In genomic region chr14:54482498-54482897, GRCm38 (mm10) we compare ENCODE assay signal across 8 mouse cellular contexts. TPM values are rescaled to one million over a fixed set of nuclear protein-coding genes. Genes with fewer than 3 reads are reported as not detected.
DNase-seq lines count a peak whose midpoint lies in the region; ATAC-seq and TF ChIP-seq lines count a peak whose summit lies in the region.

No protein-coding gene starts in this region.

- peaks cover 19% of the 10 kb centered on the region for H3K4me1 ChIP-seq in kidney, embryonic 15.5 days
- H3K4me1 ChIP-seq in ES-Bruce4 (ENCODE audit: control insufficient read depth, insufficient read depth, low read length), result no peaks in the 10 kb centered on the region
- peaks cover 18% of the 10 kb centered on the region; the same call in 1 of the 2 replicates for H3K4me1 ChIP-seq in liver, embryonic 13.5 days (replicated peaks)

- H3K9me3 ChIP-seq in kidney, embryonic 15.5 days (replicated peaks), result no peaks in the 10 kb centered on the region; the same call in 1 of the 2 replicates
- no peaks in the 10 kb centered on the region for H3K9me3 ChIP-seq in ES-Bruce4 (replicated peaks; ENCODE audit: control insufficient read depth, insufficient read depth, low read length, poor library complexity, severe bottlenecking)
- no peaks in the 10 kb centered on the region for H3K9me3 ChIP-seq in liver, embryonic 13.5 days (replicated peaks)

- no peak overlapping the region for H3K27ac ChIP-seq in kidney, embryonic 15.5 days
- H3K27ac ChIP-seq in ES-Bruce4 (ENCODE audit: insufficient read depth, low read length), result no peak overlapping the region
- no peak overlapping the region for H3K27ac ChIP-seq in liver, embryonic 13.5 days

- peak; percentile 48 for DNase-seq in kidney, adult 18-20 months
- DNase-seq in c-Kit-negative CD71-positive TER-119-positive erythroid progenitor cells, embryonic 14.5 days (ENCODE audit: low read depth, low spot score), result peak; percentile 44
- DNase-seq in liver, embryonic 13.5 days, result peak; percentile 45
- DNase-seq in spleen, postnatal 4 days (ENCODE audit: low spot score in 2 of 2), result peak; percentile 69 to 88
- DNase-seq in gastrocnemius, postnatal 25 days, result no peak
- no peak for DNase-seq in left cerebral cortex, adult 9 months (ENCODE audit: low spot score in 2 of 2)

- 39% methylated on average over 9 of the region's 9 CpGs for WGBS in kidney, embryonic 15.5 days
- 39% methylated on average over 9 of the region's 9 CpGs for WGBS in liver, embryonic 13.5 days (ENCODE audit: insufficient replicate concordance)

- TF ChIP-seq CTCF in ES-Bruce4 (IDR thresholded peaks at IDR 0.05; ENCODE audit: low read depth, low read length), result peak; percentile 79

- TF ChIP-seq EP300 in ES-Bruce4 (IDR thresholded peaks at IDR 0.05; ENCODE audit: insufficient read depth, low read depth, low read length), result no peak

- ATAC-seq in kidney, embryonic 15.5 days (replicated peaks; ENCODE audit: low FRiP score), result no peak
- ATAC-seq in liver, embryonic 13.5 days (ENCODE audit: low read depth), result no peak

- peaks cover 23% of the 10 kb centered on the region for H3K27me3 ChIP-seq in kidney, embryonic 15.5 days
- no peaks in the 10 kb centered on the region for H3K27me3 ChIP-seq in ES-Bruce4 (ENCODE audit: control insufficient read depth, insufficient read depth, low read length, poor library complexity, severe bottlenecking)
- H3K27me3 ChIP-seq in liver, embryonic 13.5 days, result peaks cover 52% of the 10 kb centered on the region

- no peak for TF ChIP-seq POLR2A in ES-Bruce4 (IDR thresholded peaks at IDR 0.05; ENCODE audit: insufficient read depth, low read length)

- H3K4me2 ChIP-seq in kidney, embryonic 15.5 days, result no peak overlapping the region
- no peak overlapping the region for H3K4me2 ChIP-seq in liver, embryonic 13.5 days

- H3K9ac ChIP-seq in kidney, embryonic 15.5 days, result no peak overlapping the region
- no peak overlapping the region for H3K9ac ChIP-seq in ES-Bruce4 (ENCODE audit: low read depth, poor library complexity, severe bottlenecking)
- no peak overlapping the region for H3K9ac ChIP-seq in liver, embryonic 13.5 days

- no peaks in the 10 kb centered on the region for H3K36me3 ChIP-seq in kidney, embryonic 15.5 days
- H3K36me3 ChIP-seq in ES-Bruce4 (ENCODE audit: control insufficient read depth, insufficient read depth, low read length, poor library complexity, severe bottlenecking), result no peaks in the 10 kb centered on the region
- no peaks in the 10 kb centered on the region for H3K36me3 ChIP-seq in liver, embryonic 13.5 days

- H3K4me3 ChIP-seq in kidney, embryonic 15.5 days (replicated peaks), result no peak overlapping the region
- H3K4me3 ChIP-seq in ES-Bruce4 (ENCODE audit: low read depth, low read length), result no peak overlapping the region
- no peak overlapping the region for H3K4me3 ChIP-seq in liver, embryonic 13.5 days (replicated peaks)

RNA-seq across cellular contexts. Expression of gene Rem2, which starts 6.6 kb away (rescaled TPM):
- 6.3 and 6.8 TPM in 2 replicates for polyA plus RNA-seq in kidney, embryonic 15.5 days (2015; fragmentation: Nextera tagmentation; extraction: Ambion mirVana)
- polyA plus RNA-seq in ES-Bruce4 (2011; ENCODE audit: insufficient read depth, insufficient read length, low read depth, missing spikeins), result 2.6 and 4.0 TPM in 2 replicates
- polyA plus RNA-seq in liver, embryonic 13.5 days (2015; fragmentation: Nextera tagmentation; extraction: Ambion mirVana), result 0.06 and 0.12 TPM in 2 replicates
- total RNA-seq in gastrocnemius, postnatal 25 days (2021), result not detected

RNA-seq across cellular contexts. Expression of gene Lrp10, which starts 18.6 kb away (rescaled TPM):
- polyA plus RNA-seq in kidney, embryonic 15.5 days (2015; fragmentation: Nextera tagmentation; extraction: Ambion mirVana), result 46.8 and 54.6 TPM in 2 replicates
- 22.9 and 25.8 TPM in 2 replicates for polyA plus RNA-seq in ES-Bruce4 (2011; ENCODE audit: insufficient read depth, insufficient read length, low read depth, missing spikeins)
- polyA plus RNA-seq in liver, embryonic 13.5 days (2015; fragmentation: Nextera tagmentation; extraction: Ambion mirVana), result 18.4 and 21.2 TPM in 2 replicates
- total RNA-seq in gastrocnemius, postnatal 25 days (2021), result 10 to 100 TPM; 26.8 to 38.9 TPM

RNA-seq across cellular contexts. Expression of gene Prmt5, which starts 34.8 kb away (rescaled TPM):
- polyA plus RNA-seq in kidney, embryonic 15.5 days (2015; fragmentation: Nextera tagmentation; extraction: Ambion mirVana), result 101 and 104 TPM in 2 replicates
- polyA plus RNA-seq in ES-Bruce4 (2011; ENCODE audit: insufficient read depth, insufficient read length, low read depth, missing spikeins), result 165 and 183 TPM in 2 replicates
- 41.6 and 48.9 TPM in 2 replicates for polyA plus RNA-seq in liver, embryonic 13.5 days (2015; fragmentation: Nextera tagmentation; extraction: Ambion mirVana)
- 10 to 100 TPM; 26.5 to 28.6 TPM for total RNA-seq in gastrocnemius, postnatal 25 days (2021)

RNA-seq across cellular contexts. Expression of gene Mmp14, which starts 51.1 kb away (rescaled TPM):
- polyA plus RNA-seq in kidney, embryonic 15.5 days (2015; fragmentation: Nextera tagmentation; extraction: Ambion mirVana), result 155 and 168 TPM in 2 replicates
- polyA plus RNA-seq in ES-Bruce4 (2011; ENCODE audit: insufficient read depth, insufficient read length, low read depth, missing spikeins), result 50.4 and 60.7 TPM in 2 replicates
- polyA plus RNA-seq in liver, embryonic 13.5 days (2015; fragmentation: Nextera tagmentation; extraction: Ambion mirVana), result 19.8 and 23.2 TPM in 2 replicates
- 10 to 100 TPM; 15.8 to 17.1 TPM for total RNA-seq in gastrocnemius, postnatal 25 days (2021)

RNA-seq across cellular contexts. Expression of gene Mrpl52, which starts 55.8 kb away (rescaled TPM):
- polyA plus RNA-seq in kidney, embryonic 15.5 days (2015; fragmentation: Nextera tagmentation; extraction: Ambion mirVana), result 265 and 305 TPM in 2 replicates
- 114 and 115 TPM in 2 replicates for polyA plus RNA-seq in ES-Bruce4 (2011; ENCODE audit: insufficient read depth, insufficient read length, low read depth, missing spikeins)
- 244 and 265 TPM in 2 replicates for polyA plus RNA-seq in liver, embryonic 13.5 days (2015; fragmentation: Nextera tagmentation; extraction: Ambion mirVana)
- 10 to 100 TPM; 94.2 to 95.6 TPM for total RNA-seq in gastrocnemius, postnatal 25 days (2021)

Comparison
In these comparisons a context has a peak if more than half of its experiments do, and no peak if none do; other contexts are left out.
1. DNase-seq: peak in kidney, adult 18-20 months (single experiment), c-Kit-negative CD71-positive TER-119-positive erythroid progenitor cells, embryonic 14.5 days (single experiment), liver, embryonic 13.5 days (single experiment) and spleen, postnatal 4 days (2 of 2); none in gastrocnemius, postnatal 25 days (single experiment) and left cerebral cortex, adult 9 months (0 of 2).